Mouse (Mus musculus) G1E (cell line): ENCODE results near the gene Hacl1.

Experiments used
- CTCF ChIP-seq: IDR thresholded peaks from 2 replicates; pipeline ENCODE4 v1.5.1; 2012; ENCODE audit warnings: low read depth, low read length, inconsistent platforms, mixed read lengths
- GATA1 ChIP-seq: IDR thresholded peaks from 2 replicates; pipeline ENCODE4 v1.6.1; 2012; ENCODE audit warnings: borderline replicate concordance, low read length, inconsistent platforms, mixed read lengths
- TAL1 ChIP-seq: conservative IDR thresholded peaks from 2 replicates; pipeline ENCODE4 v1.6.1; 2012; ENCODE audit warnings: low read depth, low read length, inconsistent platforms, mixed read lengths

DNA sequence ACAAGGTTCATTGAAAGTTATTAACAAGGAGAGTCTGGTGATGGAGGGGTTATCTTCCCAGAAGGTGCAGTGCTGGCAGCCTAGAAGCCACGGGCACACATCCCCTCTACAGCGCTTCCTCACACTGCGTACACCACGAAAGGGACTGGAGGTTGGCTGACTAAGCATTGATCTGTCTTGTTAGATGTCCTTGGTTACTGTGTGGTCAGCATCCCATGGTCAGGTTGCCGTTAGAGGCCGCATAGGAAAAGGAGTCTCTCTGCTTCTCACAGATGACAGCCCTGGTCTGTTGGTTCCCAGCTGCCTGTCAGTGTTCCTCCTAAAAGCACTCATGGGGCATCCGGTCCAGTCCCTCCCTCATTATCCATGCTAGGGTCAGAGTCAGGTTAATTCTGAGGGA, 10.1 kb upstream of the Hacl1 start:
- TF ChIP-seq CTCF (no peak), GATA1 (no peak), TAL1 (no peak)
